Comparison of ENCODE assay signal across 10 mouse cellular contexts in genomic region chr4:146976581-146976980, GRCm38 (mm10). TPM values are rescaled to one million over a fixed set of nuclear protein-coding genes. Genes with fewer than 3 reads are reported as not detected.
"Had no signal": no experiment of that assay in that cellular context is flagged by ENCODE, and none has a peak within 500 bp of the region (broad histone marks: within the 10 kb centered on the region; RNA-seq: fewer than 3 reads in every experiment).

No protein-coding gene starts in this region.

RNA-seq across cellular contexts. Expression of gene Zfp989, which starts 4.8 kb away (rescaled TPM):
- total RNA-seq: left cerebral cortex, postnatal 10 days; left cerebral cortex, postnatal 14 days; left cerebral cortex, postnatal 25 days; left cerebral cortex, postnatal 36 days; liver, adult 2 months; megakaryocyte progenitor cell, adult 5-6 weeks; megakaryocyte, adult 5-6 weeks; megakaryocyte-erythroid progenitor cell, adult 5-6 weeks; midbrain, postnatal 0 days; monocyte, adult 5-6 weeks had no signal

RNA-seq across cellular contexts. Expression of gene Rex2, which starts 45.1 kb away (rescaled TPM):
- total RNA-seq: liver, adult 2 months; megakaryocyte, adult 5-6 weeks; megakaryocyte-erythroid progenitor cell, adult 5-6 weeks; midbrain, postnatal 0 days; monocyte, adult 5-6 weeks had no signal
